Mouse (Mus musculus) liver, embryonic 16.5 days (tissue): ENCODE data around the gene Mkrn2. TPM values are rescaled to one million over a fixed set of nuclear protein-coding genes. Genes with fewer than 3 reads are reported as not detected.

Source experiments
- ATAC-seq: fragments of 200-750 bp; cut with Nextera tagmentation; 2 replicates; pipeline ENCODE4 v1.8.0; 2017; ENCODE audit warnings: low read depth, mild to moderate bottlenecking, moderate number of reproducible peaks, moderate library complexity
- H3K27ac ChIP-seq: fragments of 300-500 bp; sonication (generic); 2 replicates; pipeline ENCODE4 v1.5.1; 2014; ENCODE audit warnings: mild to moderate bottlenecking, low read length
- H3K27me3 ChIP-seq: fragments of 300-500 bp; sonication (generic); 2 replicates; pipeline ENCODE4 v1.6.1; 2014; ENCODE audit warnings: low read depth, low read length, mixed read lengths; ENCODE audit not compliant: control insufficient read depth, insufficient read depth
- H3K36me3 ChIP-seq: fragments of 300-500 bp; sonication (generic); 2 replicates; pipeline ENCODE4 v1.6.1; 2014; ENCODE audit warnings: mild to moderate bottlenecking; ENCODE audit not compliant: control insufficient read depth, insufficient read depth
- H3K4me1 ChIP-seq: fragments of 300-500 bp; sonication (generic); 2 replicates; pipeline ENCODE4 v1.6.1; 2014; ENCODE audit warnings: low read depth, low read length, mixed read lengths; ENCODE audit not compliant: control insufficient read depth
- H3K4me2 ChIP-seq: fragments of 300-500 bp; sonication (generic); 2 replicates; pipeline ENCODE4 v1.6.1; 2014; ENCODE audit warnings: low read depth, low read length, mixed read lengths
- H3K4me3 ChIP-seq: fragments of 300-500 bp; sonication (generic); 2 replicates; pipeline ENCODE4 v1.5.1; 2014; ENCODE audit warnings: low read depth, mild to moderate bottlenecking, low read length
- H3K9ac ChIP-seq: fragments of 300-500 bp; sonication (generic); 2 replicates; pipeline ENCODE4 v1.6.1; 2014; ENCODE audit warnings: low read depth, low read length
- H3K9me3 ChIP-seq: fragments of 300-500 bp; sonication (generic); replicated peaks from 2 replicates; pipeline ENCODE4 v1.6.1; 2016; ENCODE audit warnings: low read length; ENCODE audit not compliant: control insufficient read depth
- WGBS: fragments of 180-500 bp; shearing (Covaris S2); extraction: QIAGEN DNeasy Blood & Tissue Kit; methylation state at CpG from one replicate; pipeline ENCODE4 v1.1.7; 2014; ENCODE audit not compliant: insufficient replicate concordance; 5-methylcytosine and 5-hydroxymethylcytosine counted together
- polyA plus RNA-seq: library from polyadenylated mRNA; unstranded; fragments of >200 nt; fragmentation: Nextera tagmentation; extraction: Ambion mirVana; gene quantifications from 2 replicates; pipeline ENCODE4 v1.2.1, GENCODE M21; 2015

The Mkrn2 gene
- polyA plus RNA-seq, 1 experiment from 2014 or later = 7.8 TPM

- no peaks in the 10 kb centered on the region for H3K9me3 ChIP-seq
- H3K4me2 ChIP-seq = no peak overlapping the region
- no peak overlapping the region for H3K4me3 ChIP-seq
- H3K27me3 ChIP-seq = no peaks in the 10 kb centered on the region
- peaks cover 5% of the 10 kb centered on the region; the same call in 1 of the 2 replicates for H3K36me3 ChIP-seq
- no peak overlapping the region for H3K27ac ChIP-seq
- 62% methylated on average over 3 of the region's 3 CpGs for WGBS
- no peak overlapping the region for H3K9ac ChIP-seq
- no peak for ATAC-seq
- H3K4me1 ChIP-seq = no peaks in the 10 kb centered on the region
These were observed 20.9 kb upstream of the Mkrn2 start for GRCm38 (mm10) chr6:115580810-115581209.

GRCm38 (mm10) chr6:115582328-115583115 is 19.2 kb upstream of the Mkrn2 start:
- ATAC-seq = no peak
- Histone ChIP-seq H3K4me1 (no peaks in the 10 kb centered on the region), H3K27me3 (no peaks in the 10 kb centered on the region), H3K27ac (no peak overlapping the region), H3K9ac (no peak overlapping the region), H3K4me2 (no peak overlapping the region), H3K4me3 (no peak overlapping the region), H3K36me3 (no peaks in the 10 kb centered on the region), H3K9me3 (no peaks in the 10 kb centered on the region)
- 59% methylated on average over 10 of the region's 10 CpGs for WGBS

GRCm38 (mm10) chr6:115583430-115584125 is 18.1 kb upstream of the Mkrn2 start:
- no peaks in the 10 kb centered on the region for H3K36me3 ChIP-seq
- no peaks in the 10 kb centered on the region for H3K4me1 ChIP-seq
- H3K27me3 ChIP-seq = no peaks in the 10 kb centered on the region
- no peaks in the 10 kb centered on the region for H3K9me3 ChIP-seq
- no peak overlapping the region for H3K4me2 ChIP-seq
- H3K4me3 ChIP-seq = no peak overlapping the region
- H3K9ac ChIP-seq = no peak overlapping the region
- WGBS = 35% methylated on average over 6 of the region's 6 CpGs
- no peak overlapping the region for H3K27ac ChIP-seq
- no peak for ATAC-seq

- WGBS = 59% methylated on average over 3 of the region's 3 CpGs
- Histone ChIP-seq H3K9ac (no peak overlapping the region), H3K4me2 (no peak overlapping the region), H3K9me3 (no peaks in the 10 kb centered on the region), H3K4me3 (no peak overlapping the region), H3K27ac (no peak overlapping the region), H3K36me3 (no peaks in the 10 kb centered on the region), H3K4me1 (no peaks in the 10 kb centered on the region), H3K27me3 (no peaks in the 10 kb centered on the region)
- ATAC-seq = no peak
These were observed 17.5 kb upstream of the Mkrn2 start for GRCm38 (mm10) chr6:115584176-115584575.

GRCm38 (mm10) chr6:115586321-115586720 is 15.4 kb upstream of the Mkrn2 start:
- 80% methylated on average over 10 of the region's 10 CpGs for WGBS
- Histone ChIP-seq H3K36me3 (no peaks in the 10 kb centered on the region), H3K4me3 (no peak overlapping the region), H3K27ac (no peak overlapping the region), H3K9me3 (no peaks in the 10 kb centered on the region), H3K27me3 (no peaks in the 10 kb centered on the region), H3K9ac (no peak overlapping the region), H3K4me2 (no peak overlapping the region), H3K4me1 (no peaks in the 10 kb centered on the region)
- ATAC-seq = no peak

GRCm38 (mm10) chr6:115591692-115592359 is 9.9 kb upstream of the Mkrn2 start:
- Histone ChIP-seq H3K9me3 (no peaks in the 10 kb centered on the region), H3K9ac (peak overlapping the region; percentile 29), H3K4me1 (no peaks in the 10 kb centered on the region), H3K27me3 (no peaks in the 10 kb centered on the region), H3K4me2 (peak overlapping the region; percentile 38), H3K4me3 (peak overlapping the region; percentile 46), H3K36me3 (no peaks in the 10 kb centered on the region), H3K27ac (peak overlapping the region; percentile 19)
- WGBS = 70% methylated on average over 19 of the region's 19 CpGs
- ATAC-seq = 0 out of 2 replicates have a peak, but pooled peaks have one; percentile 33

GRCm38 (mm10) chr6:115592458-115592857 is 9.2 kb upstream of the Mkrn2 start, which contains the start of gene Mkrn2os:
Gene Mkrn2os, minus strand, starts transcription at chr6:115592576.
- Histone ChIP-seq H3K36me3 (no peaks in the 10 kb centered on the region), H3K4me3 (peak within 1 kb of the TSS; percentile 46), H3K9ac (peak within 1 kb of the TSS; percentile 29), H3K9me3 (no peaks in the 10 kb centered on the region), H3K4me1 (no peaks in the 10 kb centered on the region), H3K4me2 (peak within 1 kb of the TSS; percentile 38), H3K27ac (peak within 1 kb of the TSS; percentile 19), H3K27me3 (no peaks in the 10 kb centered on the region)
- WGBS = 53% methylated on average over 5 of the region's 5 CpGs
- ATAC-seq = peak; percentile 78

- H3K27ac ChIP-seq = no peak overlapping the region
- 54% methylated on average over 4 of the region's 4 CpGs for WGBS
- no peak for ATAC-seq
- no peaks in the 10 kb centered on the region for H3K27me3 ChIP-seq
- H3K9me3 ChIP-seq = no peaks in the 10 kb centered on the region
- H3K4me2 ChIP-seq = no peak overlapping the region
- H3K36me3 ChIP-seq = no peaks in the 10 kb centered on the region
- no peak overlapping the region for H3K4me3 ChIP-seq
- H3K4me1 ChIP-seq = no peaks in the 10 kb centered on the region
- no peak overlapping the region for H3K9ac ChIP-seq
These were observed 8.4 kb upstream of the Mkrn2 start for GRCm38 (mm10) chr6:115593252-115593651.
